Mouse (Mus musculus) MN1 (cell line): Measurements from ENCODE around the gene Timm29.
"Not testable (repeated sequence)": the region's sequence is repeated elsewhere in the genome, so short reads cannot be mapped to it uniquely, and the experiment has no call there.

Experiments
- DNase-seq: peaks from one replicate; pipeline ENCODE4 v3.0.0-alpha.2; 2016; ENCODE audit warnings: low spot score

The Timm29 gene

GRCm38 (mm10) chr9:21578226-21578625, 14.3 kb upstream of the Timm29 start:
- DNase-seq, result no peak

- DNase-seq, result no peak
Measured at GRCm38 (mm10) chr9:21585401-21585800, 7.1 kb upstream of the Timm29 start.

- no peak for DNase-seq
Measured at GRCm38 (mm10) chr9:21587678-21588349, 4.7 kb upstream of the Timm29 start.

GRCm38 (mm10) chr9:21588350-21588749, 4.2 kb upstream of the Timm29 start:
- no peak for DNase-seq

- no peak for DNase-seq
Measured at GRCm38 (mm10) chr9:21589538-21589937, 3.0 kb upstream of the Timm29 start.

- DNase-seq, result no peak
Measured at GRCm38 (mm10) chr9:21591127-21591830, 1.2 kb upstream of the Timm29 start.

GRCm38 (mm10) chr9:21591831-21592702, 455 bp upstream of the Timm29 start:
- DNase-seq, result no peak

GRCm38 (mm10) chr9:21593122-21593721, 700 bp downstream of the Timm29 start:
- DNase-seq, result peak; percentile 66

- not testable (repeated sequence) for DNase-seq
Measured at GRCm38 (mm10) chr9:21594350-21594749, 1.8 kb downstream of the Timm29 start.

GRCm38 (mm10) chr9:21594838-21595237, 2.3 kb downstream of the Timm29 start:
- no peak for DNase-seq

GRCm38 (mm10) chr9:21598198-21598597, 5.7 kb downstream of the Timm29 start:
- DNase-seq, result peak; percentile 46

- DNase-seq, result no peak
Measured at GRCm38 (mm10) chr9:21600186-21600585, 7.7 kb downstream of the Timm29 start.

- DNase-seq, result no peak
Measured at GRCm38 (mm10) chr9:21601073-21601472, 8.6 kb downstream of the Timm29 start.

- peak; percentile 76 for DNase-seq
Measured at GRCm38 (mm10) chr9:21601722-21602399, 9.3 kb downstream of the Timm29 start.

GRCm38 (mm10) chr9:21604119-21604518, 11.6 kb downstream of the Timm29 start:
- no peak for DNase-seq

GRCm38 (mm10) chr9:21605865-21606264, 13.3 kb downstream of the Timm29 start:
- DNase-seq, result no peak

- no peak for DNase-seq
Measured at GRCm38 (mm10) chr9:21606648-21607047, 14.1 kb downstream of the Timm29 start.

GRCm38 (mm10) chr9:21609861-21610260, 17.3 kb downstream of the Timm29 start:
- DNase-seq, result no peak

- DNase-seq, result no peak
Measured at GRCm38 (mm10) chr9:21614864-21615616, 22.5 kb downstream of the Timm29 start.

- peak; percentile 97 for DNase-seq
Measured at GRCm38 (mm10) chr9:21615617-21616231, 23.2 kb downstream of the Timm29 start, which contains the start of gene Smarca4. Smarca4 (plus strand) TSS chr9:21616169.
